15 mouse cellular contexts compared by ENCODE assay signal in the genomic region with DNA sequence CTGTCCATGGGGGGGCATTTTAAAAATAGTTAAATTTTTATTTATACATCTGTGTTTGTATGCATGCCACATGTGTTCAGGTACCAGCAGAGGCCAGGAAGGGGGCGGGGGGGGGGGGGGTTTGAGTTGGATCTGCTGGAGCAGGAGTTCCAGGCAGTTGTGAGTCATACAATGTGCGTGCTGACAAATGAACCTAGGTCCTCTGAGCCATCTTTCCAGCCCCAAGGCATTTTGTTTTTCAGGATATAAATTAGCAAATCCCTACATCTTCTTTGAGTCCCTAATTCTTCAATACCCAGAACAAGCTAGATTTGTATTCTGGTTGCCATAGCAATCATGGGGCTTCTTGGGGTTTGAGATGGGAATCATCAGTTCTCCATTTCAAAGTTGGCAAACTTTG.
"Had no signal": no experiment of that assay in that cellular context is flagged by ENCODE, and none has a peak within 500 bp of the region (broad histone marks: within the 10 kb centered on the region; RNA-seq: fewer than 3 reads in every experiment).

No protein-coding gene starts in this region.

- H3K27me3 ChIP-seq: neural tube, embryonic 15.5 days; stomach, embryonic 15.5 days had no signal

- DNase-seq: retina, postnatal 1 day; right cerebral cortex, adult 18-20 months; right cerebral cortex, postnatal 14 days; right cerebral cortex, postnatal 25 days; right cerebral cortex, postnatal 4 days; spleen, adult 18-20 months; thymus, adult 18-20 months; thymus, adult 2 months; thymus, postnatal 14 days; thymus, postnatal 25 days; thymus, postnatal 36 days; thymus, postnatal 4 days had no signal

- H3K9me3 ChIP-seq: neural tube, embryonic 15.5 days; stomach, embryonic 15.5 days had no signal

- H3K4me3 ChIP-seq: neural tube, embryonic 15.5 days; stomach, embryonic 15.5 days had no signal

- H3K27ac ChIP-seq: neural tube, embryonic 15.5 days; stomach, embryonic 15.5 days; stomach, postnatal 0 days had no signal

- H3K36me3 ChIP-seq: neural tube, embryonic 15.5 days; stomach, embryonic 15.5 days had no signal

- H3K9ac ChIP-seq: neural tube, embryonic 15.5 days; stomach, embryonic 15.5 days had no signal

- H3K4me2 ChIP-seq: neural tube, embryonic 15.5 days; stomach, embryonic 15.5 days had no signal

- H3K4me1 ChIP-seq: neural tube, embryonic 15.5 days; stomach, embryonic 15.5 days had no signal
